Mouse (Mus musculus) lung, postnatal 0 days (tissue): ENCODE results near the gene Khsrp. TPM values are rescaled to one million over a fixed set of nuclear protein-coding genes. Genes with fewer than 3 reads are reported as not detected.
A peak's percentile ranks its signal among the peaks of the same experiment; 100 is the strongest.
"Not testable (repeated sequence)": the region's sequence is repeated elsewhere in the genome, so short reads cannot be mapped to it uniquely, and the experiment has no call there.

Experiments
- ATAC-seq: fragments of 200-750 bp; cut with Nextera tagmentation; 2 replicates; pipeline ENCODE4 v1.8.0; 2017; ENCODE audit warnings: moderate library complexity
- DNase-seq: peaks from one replicate; pipeline ENCODE4 v3.0.0-alpha.2; 2016; ENCODE audit warnings: low spot score
- H3K27ac ChIP-seq: fragments of 300-500 bp; sonication (generic); 2 replicates; pipeline ENCODE4 v1.5.1; 2014; ENCODE audit warnings: antibody characterized with exemption, mild to moderate bottlenecking, low read length, mixed read lengths
- H3K27me3 ChIP-seq: fragments of 300-500 bp; sonication (generic); replicated peaks from 2 replicates; pipeline ENCODE4 v1.6.1; 2014; ENCODE audit warnings: low read length, mixed read lengths; ENCODE audit not compliant: insufficient read depth
- H3K36me3 ChIP-seq: fragments of 300-500 bp; sonication (generic); 2 replicates; pipeline ENCODE4 v1.6.1; 2014; ENCODE audit warnings: low read length, mixed read lengths; ENCODE audit not compliant: insufficient read depth
- H3K4me1 ChIP-seq: fragments of 300-500 bp; sonication (generic); 2 replicates; pipeline ENCODE4 v1.6.1; 2014; ENCODE audit warnings: antibody characterized with exemption, low read depth, low read length, mixed read lengths; ENCODE audit not compliant: insufficient read depth
- H3K4me2 ChIP-seq: fragments of 300-500 bp; sonication (generic); replicated peaks from 2 replicates; pipeline ENCODE4 v1.6.1; 2014; ENCODE audit warnings: low read depth, mild to moderate bottlenecking, low read length, moderate library complexity, mixed read lengths
- H3K4me3 ChIP-seq: fragments of 300-500 bp; sonication (generic); 2 replicates; pipeline ENCODE4 v1.5.1; 2014; ENCODE audit warnings: low read depth, low read length
- H3K9ac ChIP-seq: fragments of 300-500 bp; sonication (generic); replicated peaks from 2 replicates; pipeline ENCODE4 v1.6.1; 2014; ENCODE audit warnings: low read depth, mild to moderate bottlenecking
- H3K9me3 ChIP-seq: fragments of 300-500 bp; sonication (generic); 2 replicates; pipeline ENCODE4 v1.6.1; 2016; ENCODE audit warnings: low read length, mixed read lengths
- CTCF ChIP-seq: IDR thresholded peaks from 2 replicates; pipeline ENCODE4 v1.5.1; 2016; ENCODE audit warnings: antibody characterized with exemption, mild to moderate bottlenecking
- EP300 ChIP-seq: IDR thresholded peaks from 2 replicates; pipeline ENCODE4 v1.6.1; 2016; ENCODE audit warnings: antibody characterized with exemption, mild to moderate bottlenecking, control low read depth
- WGBS: fragments of 180-500 bp; shearing (Covaris S2); extraction: QIAGEN DNeasy Blood & Tissue Kit; methylation state at CpG from one replicate; pipeline ENCODE4 v1.1.7; 2014; 5-methylcytosine and 5-hydroxymethylcytosine counted together
- polyA plus RNA-seq: library from polyadenylated mRNA; unstranded; fragments of >200 nt; fragmentation: Nextera tagmentation; extraction: Ambion mirVana; gene quantifications from 2 replicates; pipeline ENCODE4 v1.2.1, GENCODE M21; 2015

Gene Khsrp
- polyA plus RNA-seq, 1 experiment from 2014 or later: 20.4 TPM

- H3K27me3 ChIP-seq: peaks cover 13% of the 10 kb centered on the region; the same call in 1 of the 2 replicates
- peak within 1 kb of the TSS; percentile 55 for H3K9ac ChIP-seq
- H3K36me3 ChIP-seq: no peaks in the 10 kb centered on the region
- H3K4me1 ChIP-seq: no peaks in the 10 kb centered on the region
- WGBS: 3% methylated on average over 30 of the region's 45 CpGs
- H3K27ac ChIP-seq: peak within 1 kb of the TSS; percentile 95
- TF ChIP-seq CTCF (no peak), EP300 (no peak)
- H3K4me3 ChIP-seq: peak within 1 kb of the TSS; percentile 77
- DNase-seq: peak; percentile 74
- peak; percentile 45 for ATAC-seq
- H3K9me3 ChIP-seq: no peaks in the 10 kb centered on the region
- peak within 1 kb of the TSS; percentile 98 for H3K4me2 ChIP-seq
These were observed 28.2 kb upstream of the Khsrp start, which contains the start of gene Slc25a23 for GRCm38 (mm10) chr17:57059486-57059977. Gene Slc25a23, minus strand, starts transcription at chr17:57059863.

- peak; percentile 50 for DNase-seq
- 0% methylated on average over 18 of the region's 22 CpGs for WGBS
- peaks cover 13% of the 10 kb centered on the region; the same call in 1 of the 2 replicates for H3K27me3 ChIP-seq
- ATAC-seq: no peak
- H3K36me3 ChIP-seq: no peaks in the 10 kb centered on the region
- peak within 1 kb of the TSS; percentile 77 for H3K4me3 ChIP-seq
- peak within 1 kb of the TSS; percentile 95 for H3K27ac ChIP-seq
- peak within 1 kb of the TSS; percentile 98 for H3K4me2 ChIP-seq
- no peaks in the 10 kb centered on the region for H3K9me3 ChIP-seq
- TF ChIP-seq CTCF (no peak), EP300 (no peak)
- no peaks in the 10 kb centered on the region for H3K4me1 ChIP-seq
- H3K9ac ChIP-seq: peak within 1 kb of the TSS; percentile 55
These were observed 27.7 kb upstream of the Khsrp start, which contains the start of gene Crb3 for GRCm38 (mm10) chr17:57058891-57059485. Gene Crb3, plus strand, starts transcription at chr17:57059105.

GRCm38 (mm10) chr17:57056246-57056645, 24.9 kb upstream of the Khsrp start:
- no peaks in the 10 kb centered on the region for H3K4me1 ChIP-seq
- H3K9me3 ChIP-seq: no peaks in the 10 kb centered on the region
- H3K36me3 ChIP-seq: no peaks in the 10 kb centered on the region
- no peak overlapping the region for H3K27ac ChIP-seq
- DNase-seq (no peak), ATAC-seq (no peak)
- no peak overlapping the region for H3K4me2 ChIP-seq
- H3K9ac ChIP-seq: no peak overlapping the region
- WGBS: 80% methylated on average over 3 of the region's 3 CpGs
- TF ChIP-seq EP300 (no peak), CTCF (no peak)
- H3K27me3 ChIP-seq: no peaks in the 10 kb centered on the region; the same call in 1 of the 2 replicates
- H3K4me3 ChIP-seq: no peak overlapping the region

- not testable (repeated sequence) for DNase-seq, H3K27me3 ChIP-seq, H3K4me1 ChIP-seq, H3K4me3 ChIP-seq, H3K4me2 ChIP-seq, ATAC-seq, H3K9ac ChIP-seq, H3K36me3 ChIP-seq, H3K9me3 ChIP-seq, H3K27ac ChIP-seq
- WGBS: 83% methylated on average over 4 of the region's 4 CpGs
- TF ChIP-seq CTCF: peak; percentile 46
These were observed 20.4 kb upstream of the Khsrp start for GRCm38 (mm10) chr17:57051679-57052078.

GRCm38 (mm10) chr17:57048816-57049215, 17.5 kb upstream of the Khsrp start:
- 91% methylated on average over 3 of the region's 3 CpGs for WGBS

GRCm38 (mm10) chr17:57047406-57047805, 16.1 kb upstream of the Khsrp start:
- TF ChIP-seq CTCF (no peak), EP300 (no peak)

More at GRCm38 (mm10) chr17:57048816-57049215, 17.5 kb upstream of the Khsrp start:
- ATAC-seq (no peak), DNase-seq (no peak)
- TF ChIP-seq CTCF: no peak
- TF ChIP-seq EP300: no peak
- H3K27me3 ChIP-seq: no peaks in the 10 kb centered on the region
- no peak overlapping the region for H3K4me2 ChIP-seq
- H3K4me1 ChIP-seq: no peaks in the 10 kb centered on the region
- H3K4me3 ChIP-seq: no peak overlapping the region
- no peaks in the 10 kb centered on the region for H3K36me3 ChIP-seq
- H3K9me3 ChIP-seq: no peaks in the 10 kb centered on the region
- no peak overlapping the region for H3K9ac ChIP-seq
- H3K27ac ChIP-seq: no peak overlapping the region

More at GRCm38 (mm10) chr17:57047406-57047805, 16.1 kb upstream of the Khsrp start:
- no peaks in the 10 kb centered on the region for H3K27me3 ChIP-seq
- H3K9ac ChIP-seq: no peak overlapping the region
- no peak overlapping the region for H3K4me3 ChIP-seq
- WGBS: 33% methylated on average over 5 of the region's 5 CpGs
- H3K9me3 ChIP-seq: no peaks in the 10 kb centered on the region
- H3K27ac ChIP-seq: no peak overlapping the region
- no peak overlapping the region for H3K4me2 ChIP-seq
- ATAC-seq: no peak
- no peaks in the 10 kb centered on the region for H3K36me3 ChIP-seq
- no peaks in the 10 kb centered on the region for H3K4me1 ChIP-seq
- no peak for DNase-seq
